Mouse (Mus musculus): ENCODE measurements around the gene Cirbp. TPM values are rescaled to one million over a fixed set of nuclear protein-coding genes. Genes with fewer than 3 reads are reported as not detected.
"Not testable (repeated sequence)": the region's sequence is repeated elsewhere in the genome, so short reads cannot be mapped to it uniquely, and the experiment has no call there.

Gene Cirbp
- total and polyA plus RNA-seq, 2 experiments: 25.9 to 37.0 TPM

GRCm38 (mm10) chr10:80164161-80164997, 1.4 kb upstream of the Cirbp start:
- peak overlapping the region; percentile 55 for H3K9ac ChIP-seq (ENCODE audit: low read depth, low read length)
- WGBS: 10% methylated on average over 44 of the region's 44 CpGs
- no peaks in the 10 kb centered on the region for H3K79me2 ChIP-seq (ENCODE audit: control insufficient read depth, insufficient read depth, low read length)
- H3K4me3 ChIP-seq (ENCODE audit: insufficient read depth, low read depth, low read length): peak overlapping the region; percentile 32; the same call in 1 of the 2 replicates
- DNase-seq (ENCODE audit: extremely low read depth, low read depth, low spot score): no peak
- TF ChIP-seq CTCF (IDR thresholded peaks at IDR 0.05; ENCODE audit: low read depth, low read length) (no peak), POLR2A (IDR thresholded peaks at IDR 0.05; ENCODE audit: extremely low read depth, insufficient read depth, low read length) (no peak)
- peaks cover 15% of the 10 kb centered on the region for H3K4me1 ChIP-seq (ENCODE audit: control insufficient read depth, insufficient read depth, low read length)
- peak overlapping the region; percentile 51 for H3K27ac ChIP-seq (replicated peaks; ENCODE audit: insufficient read depth, low read depth, low read length)
- no peaks in the 10 kb centered on the region for H3K27me3 ChIP-seq (ENCODE audit: control insufficient read depth, insufficient read depth, low read length)
- H3K36me3 ChIP-seq (ENCODE audit: control insufficient read depth, insufficient read depth, low read length): no peaks in the 10 kb centered on the region

DNA sequence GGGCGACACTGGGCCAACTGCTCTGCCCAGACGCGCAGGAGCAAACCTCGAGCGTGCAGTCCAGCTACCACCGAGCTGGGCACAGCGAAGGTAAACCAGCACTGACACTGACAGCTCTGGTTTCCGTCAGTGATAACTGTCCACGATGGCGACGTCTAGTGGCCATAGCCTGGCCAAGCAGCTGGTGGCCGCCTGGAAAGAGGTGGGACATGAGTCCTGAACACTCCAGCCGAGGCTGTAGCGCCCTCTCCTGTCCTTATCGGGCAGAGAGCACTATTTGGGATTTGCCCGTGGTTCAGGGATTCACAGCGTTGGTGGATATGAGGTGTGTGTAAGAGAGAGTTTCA, 814 bp upstream of the Cirbp start:
- Histone ChIP-seq H3K36me3 (ENCODE audit: control insufficient read depth, insufficient read depth, low read length) (no peaks in the 10 kb centered on the region; the same call in 1 of the 2 replicates), H3K4me1 (ENCODE audit: control insufficient read depth, insufficient read depth, low read length) (peaks cover 13% of the 10 kb centered on the region), H3K27ac (replicated peaks; ENCODE audit: insufficient read depth, low read depth, low read length) (peak overlapping the region; percentile 51), H3K79me2 (ENCODE audit: control insufficient read depth, insufficient read depth, low read length) (0 out of 2 replicates have a peak, but pooled peaks cover under 1% of the 10 kb centered on the region), H3K4me3 (ENCODE audit: insufficient read depth, low read depth, low read length) (peak overlapping the region; percentile 32; the same call in 1 of the 2 replicates), H3K27me3 (ENCODE audit: control insufficient read depth, insufficient read depth, low read length) (no peaks in the 10 kb centered on the region), H3K9ac (ENCODE audit: low read depth, low read length) (peak overlapping the region; percentile 55)
- under 1% methylated on average over 17 of the region's 17 CpGs for WGBS
- peak; percentile 88 for DNase-seq (ENCODE audit: extremely low read depth, low read depth, low spot score)
- TF ChIP-seq CTCF (IDR thresholded peaks at IDR 0.05; ENCODE audit: low read depth, low read length) (no peak), POLR2A (IDR thresholded peaks at IDR 0.05; ENCODE audit: extremely low read depth, insufficient read depth, low read length) (no peak)

DNA sequence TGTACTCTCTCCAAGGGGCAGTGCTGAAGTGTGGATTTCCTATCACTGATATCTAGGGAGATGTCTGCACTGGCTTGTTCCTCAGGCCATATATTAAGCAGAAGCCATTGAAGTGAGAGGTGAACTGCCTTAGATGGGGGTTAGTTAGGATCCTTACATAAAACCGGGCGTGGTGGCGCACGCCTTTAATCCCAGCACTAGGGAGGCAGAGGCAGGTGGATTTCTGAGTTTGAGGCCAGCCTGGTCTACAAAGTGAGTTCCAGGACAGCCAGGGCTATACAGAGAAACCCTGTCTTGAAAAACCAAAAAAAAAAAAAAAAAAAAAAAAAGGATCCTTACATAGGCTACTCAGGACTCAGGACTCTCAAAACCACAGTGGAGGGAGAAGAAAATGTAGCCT, 351 bp downstream of the Cirbp start:
- not testable (repeated sequence) for H3K27me3 ChIP-seq (ENCODE audit: control insufficient read depth, insufficient read depth, low read length); H3K9ac ChIP-seq (ENCODE audit: low read depth, low read length); H3K79me2 ChIP-seq (ENCODE audit: control insufficient read depth, insufficient read depth, low read length); H3K27ac ChIP-seq (replicated peaks; ENCODE audit: insufficient read depth, low read depth, low read length); H3K36me3 ChIP-seq (ENCODE audit: control insufficient read depth, insufficient read depth, low read length); H3K4me3 ChIP-seq (ENCODE audit: insufficient read depth, low read depth, low read length); H3K4me1 ChIP-seq (ENCODE audit: control insufficient read depth, insufficient read depth, low read length); DNase-seq (ENCODE audit: extremely low read depth, low read depth, low spot score)
- WGBS: 95% methylated on average over 4 of the region's 4 CpGs

- Histone ChIP-seq H3K4me1 (ENCODE audit: control insufficient read depth, insufficient read depth, low read length) (peaks cover 5% of the 10 kb centered on the region), H3K27ac (replicated peaks; ENCODE audit: insufficient read depth, low read depth, low read length) (peak overlapping the region; percentile 85), H3K4me3 (ENCODE audit: insufficient read depth, low read depth, low read length) (peak overlapping the region; percentile 78), H3K36me3 (ENCODE audit: control insufficient read depth, insufficient read depth, low read length) (peaks cover 6% of the 10 kb centered on the region), H3K27me3 (ENCODE audit: control insufficient read depth, insufficient read depth, low read length) (no peaks in the 10 kb centered on the region), H3K79me2 (ENCODE audit: control insufficient read depth, insufficient read depth, low read length) (peaks cover 6% of the 10 kb centered on the region; the same call in 1 of the 2 replicates), H3K9ac (ENCODE audit: low read depth, low read length) (peak overlapping the region; percentile 92)
- TF ChIP-seq POLR2A (IDR thresholded peaks at IDR 0.05; ENCODE audit: extremely low read depth, insufficient read depth, low read length) (no peak), CTCF (IDR thresholded peaks at IDR 0.05; ENCODE audit: low read depth, low read length) (no peak)
- DNase-seq (ENCODE audit: extremely low read depth, low read depth, low spot score): peak; percentile 90
- under 1% methylated on average over 46 of the region's 55 CpGs for WGBS
Measured at GRCm38 (mm10) chr10:80167460-80168037, 1.8 kb downstream of the Cirbp start.

DNA sequence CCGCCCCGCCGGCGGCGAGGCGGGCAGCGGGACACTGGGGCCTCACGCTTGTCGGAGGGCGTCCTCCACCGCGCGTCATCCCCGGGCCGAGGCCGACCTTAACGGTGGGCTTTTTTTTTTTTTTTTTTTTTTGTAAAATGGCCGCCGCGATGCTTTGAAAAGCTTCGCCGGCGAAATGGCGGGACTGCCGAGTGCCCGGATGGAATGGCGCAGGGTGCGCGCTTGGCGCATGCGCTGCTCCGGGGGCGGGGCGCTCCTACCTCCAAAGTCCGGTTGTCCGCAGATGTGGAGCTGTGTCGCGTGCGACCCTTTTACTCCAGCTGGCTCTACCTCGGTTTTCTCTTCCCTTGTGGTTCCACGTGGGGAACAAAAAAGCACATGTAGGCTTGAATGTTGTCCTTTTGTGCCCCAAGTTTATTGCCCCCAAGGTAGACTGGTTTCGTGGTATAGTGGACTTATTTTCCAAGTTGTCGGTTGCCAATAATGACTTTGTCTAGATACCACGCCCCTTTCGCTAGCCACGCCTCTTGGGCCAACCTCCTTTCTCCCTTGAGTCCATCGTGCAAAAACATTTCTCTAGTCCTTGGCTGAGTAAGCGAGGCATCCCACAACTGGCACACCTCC, 2.4 kb downstream of the Cirbp start:
- Histone ChIP-seq H3K36me3 (ENCODE audit: control insufficient read depth, insufficient read depth, low read length) (peaks cover 6% of the 10 kb centered on the region), H3K4me3 (ENCODE audit: insufficient read depth, low read depth, low read length) (peak overlapping the region; percentile 78), H3K27me3 (ENCODE audit: control insufficient read depth, insufficient read depth, low read length) (no peaks in the 10 kb centered on the region), H3K9ac (ENCODE audit: low read depth, low read length) (peak overlapping the region; percentile 92), H3K27ac (replicated peaks; ENCODE audit: insufficient read depth, low read depth, low read length) (peak overlapping the region; percentile 85), H3K4me1 (ENCODE audit: control insufficient read depth, insufficient read depth, low read length) (peaks cover 5% of the 10 kb centered on the region), H3K79me2 (ENCODE audit: control insufficient read depth, insufficient read depth, low read length) (peaks cover 6% of the 10 kb centered on the region; the same call in 1 of the 2 replicates)
- DNase-seq (ENCODE audit: extremely low read depth, low read depth, low spot score): peak; percentile 89
- WGBS: 0% methylated on average over 48 of the region's 48 CpGs
- TF ChIP-seq CTCF (IDR thresholded peaks at IDR 0.05; ENCODE audit: low read depth, low read length): no peak
- TF ChIP-seq POLR2A (IDR thresholded peaks at IDR 0.05; ENCODE audit: extremely low read depth, insufficient read depth, low read length): no peak
